Mouse (Mus musculus) kidney, adult 2 months (tissue): ENCODE measurements at regions not wholly inside any gene's neighbourhood (a gene's known extent, or its start where the extent isn't known, plus 50 kb on each side); places are given as distances from the start of the nearest gene placed in this dataset.
A peak's percentile ranks its signal among the peaks of the same experiment; 100 is the strongest.

Experiments used
- DNase-seq: peaks from one replicate; pipeline ENCODE4 v3.0.0; 2021
- H3K27ac ChIP-seq: fragments of 200-500 bp; 2 replicates; pipeline ENCODE4 v1.5.1; 2012; ENCODE audit warnings: low read depth, low read length, control low read depth, inconsistent platforms; ENCODE audit not compliant: insufficient read depth
- H3K27me3 ChIP-seq: fragments of 200-500 bp; replicated peaks from 2 replicates; pipeline ENCODE4 v1.6.1; 2012; ENCODE audit warnings: mild to moderate bottlenecking, moderate library complexity, low read length, inconsistent platforms; ENCODE audit not compliant: control insufficient read depth, insufficient read depth
- H3K36me3 ChIP-seq: fragments of 200-500 bp; 2 replicates; pipeline ENCODE4 v1.6.1; 2012; ENCODE audit warnings: mild to moderate bottlenecking, moderate library complexity, low read length, inconsistent platforms; ENCODE audit not compliant: control insufficient read depth, insufficient read depth
- H3K4me1 ChIP-seq: fragments of 200-500 bp; 2 replicates; pipeline ENCODE4 v1.6.1; 2011; ENCODE audit warnings: low read length; ENCODE audit not compliant: control insufficient read depth, insufficient read depth
- H3K4me3 ChIP-seq: fragments of 200-500 bp; 2 replicates; pipeline ENCODE4 v1.5.1; 2011; ENCODE audit warnings: mild to moderate bottlenecking, low read depth, low read length, control low read depth; ENCODE audit not compliant: insufficient read depth
- CTCF ChIP-seq: fragments of 200-500 bp; conservative IDR thresholded peaks from 2 replicates; pipeline ENCODE4 v1.5.1; 2011; ENCODE audit warnings: low read depth, mild to moderate bottlenecking, control low read depth, low read length, moderate library complexity, mixed read lengths; ENCODE audit not compliant: insufficient read depth, insufficient read length
- POLR2A ChIP-seq: fragments of 200-500 bp; IDR thresholded peaks from one replicate; pipeline ENCODE4 v1.6.1; 2011; ENCODE audit warnings: low read depth, low read length, control low read depth
- WGBS: fragments of 180-500 bp; shearing (Covaris S2); methylation state at CpG from one replicate; pipeline ENCODE4 v1.1.7; 2018; 5-methylcytosine and 5-hydroxymethylcytosine counted together

DNA sequence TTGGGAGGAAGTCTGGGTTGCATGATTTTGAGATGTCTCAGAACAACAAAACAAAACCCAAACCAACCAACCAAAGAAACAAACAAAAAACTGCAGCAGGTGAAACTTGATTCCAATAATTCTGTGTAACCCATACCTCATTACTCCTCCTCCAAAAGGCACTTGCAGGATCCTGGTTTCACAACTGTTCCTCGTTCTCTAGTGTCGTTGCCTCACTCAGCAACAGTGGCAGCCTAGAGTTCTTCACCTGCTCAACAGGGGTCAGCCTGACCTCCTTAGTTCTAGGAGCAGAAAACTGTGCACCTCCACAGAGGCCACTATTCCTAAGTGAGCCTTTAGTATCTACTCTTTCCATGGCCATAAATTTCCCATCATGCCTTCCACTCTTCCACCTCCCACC lies 72.3 kb upstream of the Vangl1 start:
- no peak for DNase-seq
- Histone ChIP-seq H3K27me3 (no peaks in the 10 kb centered on the region), H3K36me3 (no peaks in the 10 kb centered on the region), H3K4me1 (no peaks in the 10 kb centered on the region), H3K4me3 (no peak overlapping the region), H3K27ac (no peak overlapping the region)
- WGBS = 86% methylated on average over 2 of the region's 2 CpGs
- TF ChIP-seq POLR2A (no peak), CTCF (no peak)

DNA sequence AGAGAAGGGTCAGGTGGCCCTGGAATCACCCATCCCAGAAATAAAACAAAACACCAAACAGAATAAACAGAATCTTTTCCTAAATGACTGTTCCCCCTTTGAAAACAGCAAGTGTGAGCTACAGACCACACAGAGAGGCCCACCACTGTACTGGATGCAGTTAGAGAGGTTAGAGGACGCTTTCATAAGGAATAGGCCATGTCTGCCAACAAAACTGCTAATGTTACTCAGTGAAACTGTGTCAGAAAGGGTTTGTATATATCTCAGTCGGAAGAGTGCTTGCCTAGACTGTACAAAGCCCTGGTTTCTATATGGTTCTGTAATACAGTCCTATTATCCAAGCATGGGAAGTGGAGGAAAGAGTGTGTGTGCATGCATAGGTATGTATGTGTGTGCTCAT lies 71.8 kb upstream of the Vangl1 start:
- Histone ChIP-seq H3K4me1 (no peaks in the 10 kb centered on the region), H3K4me3 (no peak overlapping the region), H3K27ac (no peak overlapping the region), H3K36me3 (no peaks in the 10 kb centered on the region), H3K27me3 (no peaks in the 10 kb centered on the region)
- TF ChIP-seq POLR2A (no peak), CTCF (no peak)
- DNase-seq = no peak
- 89% methylated on average over 2 of the region's 2 CpGs for WGBS

DNA sequence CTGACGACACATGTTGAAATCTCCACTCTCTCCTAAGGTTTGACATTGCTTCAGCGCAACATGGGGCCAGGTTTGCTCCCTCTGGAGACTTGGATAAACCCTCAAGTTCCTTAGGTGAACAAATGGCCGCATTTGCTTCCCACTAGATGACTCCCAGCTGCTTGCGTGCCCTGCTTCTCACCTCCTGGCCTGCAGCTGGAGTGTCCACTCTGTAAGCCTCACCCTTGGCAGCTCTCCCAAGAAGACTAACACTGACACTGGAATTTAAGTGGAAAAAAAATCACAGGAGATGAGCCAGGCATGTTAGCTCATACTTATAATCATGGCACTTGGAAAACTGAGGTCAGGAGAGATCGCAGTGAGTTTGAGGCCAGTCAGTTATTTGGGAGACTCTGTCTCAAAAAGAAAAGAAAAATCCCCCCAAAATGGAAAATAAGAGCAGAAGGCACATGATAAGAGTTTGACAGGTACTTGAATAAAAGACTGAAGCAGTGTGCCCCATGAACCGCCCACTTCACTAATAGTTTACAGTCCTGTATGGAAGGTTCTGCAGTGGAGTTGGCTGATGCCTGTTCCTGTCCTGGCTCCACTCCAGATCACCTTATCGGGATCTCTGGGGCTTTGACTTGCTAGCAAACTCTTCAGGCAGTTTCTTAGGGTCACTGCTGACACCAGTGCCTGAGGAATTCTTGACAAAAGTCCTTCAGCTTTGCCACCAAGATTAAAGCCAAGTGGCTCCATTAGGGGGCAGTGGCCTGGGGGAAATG lies 70.9 kb upstream of the Vangl1 start:
- Histone ChIP-seq H3K4me3 (no peak overlapping the region), H3K27ac (no peak overlapping the region), H3K36me3 (no peaks in the 10 kb centered on the region), H3K27me3 (no peaks in the 10 kb centered on the region), H3K4me1 (no peaks in the 10 kb centered on the region)
- 65% methylated on average over 7 of the region's 7 CpGs for WGBS
- DNase-seq = peak; percentile 41
- TF ChIP-seq POLR2A = no peak
- TF ChIP-seq CTCF = no peak

- TF ChIP-seq POLR2A = no peak
- Histone ChIP-seq H3K36me3 (no peaks in the 10 kb centered on the region), H3K4me3 (no peak overlapping the region), H3K27ac (no peak overlapping the region), H3K27me3 (no peaks in the 10 kb centered on the region), H3K4me1 (no peaks in the 10 kb centered on the region)
- no peak for DNase-seq
- WGBS = 91% methylated on average over 6 of the region's 6 CpGs
Measured at GRCm38 (mm10) chr3:102270779-102271178, 66.3 kb upstream of the Vangl1 start.

DNA sequence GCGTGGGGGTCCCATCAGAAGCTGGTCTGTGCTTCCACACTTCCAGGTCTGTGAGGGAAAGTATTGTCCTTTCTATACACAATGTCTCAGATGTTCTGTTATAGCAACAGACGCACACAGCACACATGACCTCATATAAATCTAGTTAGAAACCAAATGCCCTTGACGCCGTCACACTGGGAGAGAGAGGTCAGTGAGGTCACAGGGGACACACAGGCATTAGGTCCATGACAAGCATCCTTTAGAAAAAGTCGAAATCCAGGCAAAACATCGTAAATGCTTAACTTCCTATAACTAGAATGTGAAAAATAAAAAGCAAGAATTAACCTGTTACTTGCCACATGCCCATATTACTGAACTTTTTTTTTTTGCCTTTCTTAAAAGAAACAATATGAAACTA lies 65.8 kb upstream of the Vangl1 start:
- H3K36me3 ChIP-seq = no peaks in the 10 kb centered on the region
- no peak overlapping the region for H3K27ac ChIP-seq
- H3K4me3 ChIP-seq = no peak overlapping the region
- no peaks in the 10 kb centered on the region for H3K27me3 ChIP-seq
- H3K4me1 ChIP-seq = no peaks in the 10 kb centered on the region
- TF ChIP-seq POLR2A (no peak), CTCF (no peak)
- 48% methylated on average over 6 of the region's 6 CpGs for WGBS
- no peak for DNase-seq

DNA sequence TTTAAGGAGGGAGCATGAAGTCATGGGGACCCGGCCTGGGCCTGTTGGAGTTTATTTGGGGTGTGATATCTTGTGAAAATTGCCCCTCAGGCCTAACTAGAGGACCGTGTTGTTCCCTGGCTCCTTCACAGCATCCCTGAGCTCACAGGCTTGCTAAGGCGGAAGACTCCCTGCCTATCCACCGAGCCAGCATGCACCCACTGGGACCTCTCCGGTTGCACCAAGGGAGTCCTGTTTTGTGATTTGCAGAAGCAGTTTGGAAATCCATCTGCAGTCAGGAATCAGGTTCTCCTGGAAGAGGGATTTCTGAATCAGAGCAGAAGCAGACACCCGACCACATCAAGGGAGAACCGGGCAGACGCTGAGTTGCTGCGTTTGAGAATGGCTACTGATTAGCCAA lies 61.6 kb upstream of the Vangl1 start:
- TF ChIP-seq POLR2A = no peak
- no peak for TF ChIP-seq CTCF
- no peaks in the 10 kb centered on the region for H3K36me3 ChIP-seq
- no peak for DNase-seq
- no peak overlapping the region for H3K4me3 ChIP-seq
- H3K27ac ChIP-seq = no peak overlapping the region
- WGBS = 52% methylated on average over 9 of the region's 9 CpGs
- H3K27me3 ChIP-seq = no peaks in the 10 kb centered on the region
- no peaks in the 10 kb centered on the region for H3K4me1 ChIP-seq

- Histone ChIP-seq H3K27me3 (no peaks in the 10 kb centered on the region), H3K4me3 (no peak overlapping the region), H3K4me1 (no peaks in the 10 kb centered on the region), H3K27ac (no peak overlapping the region), H3K36me3 (no peaks in the 10 kb centered on the region)
- TF ChIP-seq CTCF (no peak), POLR2A (no peak)
- no peak for DNase-seq
- WGBS = 75% methylated on average over 7 of the region's 7 CpGs
Measured at GRCm38 (mm10) chr3:102265146-102265545, 60.7 kb upstream of the Vangl1 start.

- Histone ChIP-seq H3K4me1 (no peaks in the 10 kb centered on the region), H3K27me3 (no peaks in the 10 kb centered on the region), H3K27ac (no peak overlapping the region), H3K36me3 (no peaks in the 10 kb centered on the region), H3K4me3 (no peak overlapping the region)
- DNase-seq = no peak
- TF ChIP-seq CTCF (no peak), POLR2A (no peak)
- 64% methylated on average over 9 of the region's 9 CpGs for WGBS
Measured at GRCm38 (mm10) chr3:102263326-102263725, 58.8 kb upstream of the Vangl1 start.
